Mouse (Mus musculus) C2C12 (cell line): Measurements from ENCODE around the gene Fetub.

Source experiments
- CEBPB ChIP-seq: IDR thresholded peaks from one replicate; pipeline ENCODE4 v1.6.1; 2011; ENCODE audit warnings: low read depth, mild to moderate bottlenecking, control low read depth, moderate library complexity
- CTCF ChIP-seq: IDR thresholded peaks from one replicate; pipeline ENCODE4 v1.5.1; 2011; ENCODE audit not compliant: control insufficient read depth, insufficient read depth, insufficient read length
- MAX ChIP-seq: IDR thresholded peaks from one replicate; pipeline ENCODE4 v1.6.1; 2011; ENCODE audit warnings: mild to moderate bottlenecking, control low read depth
- USF1 ChIP-seq: IDR thresholded peaks from one replicate; pipeline ENCODE4 v1.6.1; 2011; ENCODE audit warnings: low read depth, mild to moderate bottlenecking, control low read depth, moderate library complexity

DNA sequence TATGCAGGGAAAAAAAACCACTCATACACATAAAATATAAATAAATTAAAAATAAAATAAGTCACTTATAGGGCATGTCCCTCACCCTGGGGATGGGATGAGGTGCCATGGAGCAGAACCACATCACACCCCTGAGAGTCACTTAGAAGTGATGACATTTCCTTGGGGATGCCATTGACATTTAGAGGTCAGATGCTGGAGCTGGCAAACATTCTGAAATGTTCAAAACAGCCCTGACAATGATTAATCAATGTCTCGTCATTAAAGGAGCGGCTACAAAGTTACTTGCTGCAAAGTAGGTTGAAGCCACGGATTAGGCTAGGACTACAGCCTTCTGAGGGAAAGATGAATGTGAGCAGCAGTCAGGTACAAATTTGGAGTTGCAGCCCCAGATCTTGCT is 16.8 kb upstream of the Fetub start:
- TF ChIP-seq USF1 (no peak), CTCF (no peak), CEBPB (no peak), MAX (no peak)
